Mouse (Mus musculus): ENCODE measurements around the gene Tppp3. TPM values are rescaled to one million over a fixed set of nuclear protein-coding genes. Genes with fewer than 3 reads are reported as not detected.

The Tppp3 gene
- polyA plus RNA-seq, 1 experiment from 2014 or later, result 296 TPM

- Histone ChIP-seq H3K9ac (no peak overlapping the region), H3K4me2 (no peak overlapping the region), H3K27me3 (no peaks in the 10 kb centered on the region), H3K9me3 (no peaks in the 10 kb centered on the region), H3K27ac (replicated peaks) (0 out of 2 replicates have a peak overlapping the region, but pooled peaks have one; percentile 46), H3K4me1 (replicated peaks) (peaks cover 21% of the 10 kb centered on the region), H3K4me3 (no peak overlapping the region), H3K36me3 (peaks cover 12% of the 10 kb centered on the region)
- 34% methylated on average over 14 of the region's 14 CpGs for WGBS
- ATAC-seq (ENCODE audit: low read depth), result peak; percentile 51
Measured at GRCm38 (mm10) chr8:105483212-105484029, 12.1 kb upstream of the Tppp3 start.

- no peaks in the 10 kb centered on the region for H3K9me3 ChIP-seq
- no peaks in the 10 kb centered on the region for H3K27me3 ChIP-seq
- no peak overlapping the region for H3K4me2 ChIP-seq
- H3K27ac ChIP-seq (replicated peaks), result no peak overlapping the region
- 87% methylated on average over 8 of the region's 8 CpGs for WGBS
- H3K4me3 ChIP-seq, result no peak overlapping the region
- H3K9ac ChIP-seq, result no peak overlapping the region
- no peak for ATAC-seq (ENCODE audit: low read depth)
- H3K36me3 ChIP-seq, result peaks cover 19% of the 10 kb centered on the region
- peaks cover 22% of the 10 kb centered on the region for H3K4me1 ChIP-seq (replicated peaks)
Measured at GRCm38 (mm10) chr8:105482123-105482522, 10.8 kb upstream of the Tppp3 start.

GRCm38 (mm10) chr8:105481453-105481852, 10.1 kb upstream of the Tppp3 start:
- no peak for ATAC-seq (ENCODE audit: low read depth)
- Histone ChIP-seq H3K27me3 (no peaks in the 10 kb centered on the region; the same call in 1 of the 2 replicates), H3K4me3 (no peak overlapping the region), H3K9ac (no peak overlapping the region), H3K4me2 (no peak overlapping the region), H3K36me3 (peaks cover 19% of the 10 kb centered on the region), H3K9me3 (no peaks in the 10 kb centered on the region), H3K4me1 (replicated peaks) (peaks cover 29% of the 10 kb centered on the region), H3K27ac (replicated peaks) (no peak overlapping the region)
- 68% methylated on average over 6 of the region's 6 CpGs for WGBS

GRCm38 (mm10) chr8:105481013-105481412, 9.7 kb upstream of the Tppp3 start:
- WGBS, result 46% methylated on average over 2 of the region's 2 CpGs
- Histone ChIP-seq H3K36me3 (peaks cover 19% of the 10 kb centered on the region), H3K4me1 (replicated peaks) (peaks cover 29% of the 10 kb centered on the region), H3K4me3 (no peak overlapping the region), H3K4me2 (no peak overlapping the region), H3K27ac (replicated peaks) (no peak overlapping the region), H3K9ac (no peak overlapping the region), H3K9me3 (no peaks in the 10 kb centered on the region), H3K27me3 (no peaks in the 10 kb centered on the region; the same call in 1 of the 2 replicates)
- no peak for ATAC-seq (ENCODE audit: low read depth)

GRCm38 (mm10) chr8:105477792-105478191, 6.5 kb upstream of the Tppp3 start:
- Histone ChIP-seq H3K4me1 (replicated peaks) (peaks cover 46% of the 10 kb centered on the region), H3K27me3 (peaks cover 10% of the 10 kb centered on the region; the same call in 1 of the 2 replicates), H3K27ac (replicated peaks) (no peak overlapping the region), H3K4me2 (no peak overlapping the region), H3K4me3 (no peak overlapping the region), H3K9ac (no peak overlapping the region), H3K36me3 (peaks cover 19% of the 10 kb centered on the region), H3K9me3 (no peaks in the 10 kb centered on the region)
- no peak for ATAC-seq (ENCODE audit: low read depth)
- WGBS, result 86% methylated on average over 3 of the region's 3 CpGs

GRCm38 (mm10) chr8:105476628-105477413, 5.5 kb upstream of the Tppp3 start:
- H3K36me3 ChIP-seq, result peaks cover 15% of the 10 kb centered on the region
- H3K9ac ChIP-seq, result peak overlapping the region; percentile 34; the same call in 1 of the 2 replicates
- WGBS, result 40% methylated on average over 25 of the region's 25 CpGs
- no peak for ATAC-seq (ENCODE audit: low read depth)
- H3K4me2 ChIP-seq, result 0 out of 2 replicates have a peak overlapping the region, but pooled peaks have one; percentile 20
- peaks cover 15% of the 10 kb centered on the region; the same call in 1 of the 2 replicates for H3K27me3 ChIP-seq
- H3K4me1 ChIP-seq (replicated peaks), result peaks cover 54% of the 10 kb centered on the region
- no peaks in the 10 kb centered on the region for H3K9me3 ChIP-seq
- no peak overlapping the region for H3K4me3 ChIP-seq
- no peak overlapping the region for H3K27ac ChIP-seq (replicated peaks)

GRCm38 (mm10) chr8:105476161-105476560, 4.8 kb upstream of the Tppp3 start:
- H3K27ac ChIP-seq (replicated peaks), result no peak overlapping the region
- no peak overlapping the region for H3K4me3 ChIP-seq
- H3K4me1 ChIP-seq (replicated peaks), result peaks cover 58% of the 10 kb centered on the region
- H3K9ac ChIP-seq, result no peak overlapping the region
- no peak for ATAC-seq (ENCODE audit: low read depth)
- H3K9me3 ChIP-seq, result no peaks in the 10 kb centered on the region
- H3K27me3 ChIP-seq, result peaks cover 15% of the 10 kb centered on the region; the same call in 1 of the 2 replicates
- H3K36me3 ChIP-seq, result peaks cover 12% of the 10 kb centered on the region
- 89% methylated on average over 7 of the region's 7 CpGs for WGBS
- no peak overlapping the region for H3K4me2 ChIP-seq

GRCm38 (mm10) chr8:105475742-105476141, 4.4 kb upstream of the Tppp3 start:
- Histone ChIP-seq H3K27ac (replicated peaks) (no peak overlapping the region), H3K4me1 (replicated peaks) (peaks cover 57% of the 10 kb centered on the region), H3K9me3 (no peaks in the 10 kb centered on the region), H3K4me2 (no peak overlapping the region), H3K27me3 (peaks cover 15% of the 10 kb centered on the region; the same call in 1 of the 2 replicates), H3K4me3 (no peak overlapping the region), H3K36me3 (peaks cover 12% of the 10 kb centered on the region), H3K9ac (no peak overlapping the region)
- 94% methylated on average over 8 of the region's 8 CpGs for WGBS
- ATAC-seq (ENCODE audit: low read depth), result no peak

- ATAC-seq (ENCODE audit: low read depth), result no peak
- Histone ChIP-seq H3K9me3 (no peaks in the 10 kb centered on the region), H3K4me3 (no peak overlapping the region), H3K36me3 (peaks cover 12% of the 10 kb centered on the region), H3K4me1 (replicated peaks) (peaks cover 62% of the 10 kb centered on the region), H3K27ac (replicated peaks) (peak overlapping the region; percentile 14; the same call in 1 of the 2 replicates), H3K9ac (peak overlapping the region; percentile 56), H3K27me3 (peaks cover 15% of the 10 kb centered on the region; the same call in 1 of the 2 replicates), H3K4me2 (no peak overlapping the region)
- 35% methylated on average over 4 of the region's 4 CpGs for WGBS
Measured at GRCm38 (mm10) chr8:105475254-105475653, 3.9 kb upstream of the Tppp3 start.

GRCm38 (mm10) chr8:105474680-105475079, 3.4 kb upstream of the Tppp3 start:
- Histone ChIP-seq H3K4me1 (replicated peaks) (peaks cover 68% of the 10 kb centered on the region), H3K9me3 (no peaks in the 10 kb centered on the region), H3K9ac (peak overlapping the region; percentile 56), H3K27me3 (peaks cover 15% of the 10 kb centered on the region; the same call in 1 of the 2 replicates), H3K36me3 (peaks cover 12% of the 10 kb centered on the region), H3K27ac (replicated peaks) (peak overlapping the region; percentile 14; the same call in 1 of the 2 replicates), H3K4me2 (0 out of 2 replicates have a peak overlapping the region, but pooled peaks have one; percentile 9), H3K4me3 (no peak overlapping the region)
- 50% methylated on average over 5 of the region's 5 CpGs for WGBS
- ATAC-seq (ENCODE audit: low read depth), result no peak

- Histone ChIP-seq H3K4me3 (no peak overlapping the region), H3K9ac (no peak overlapping the region; the same call in 1 of the 2 replicates), H3K27ac (replicated peaks) (peak overlapping the region; percentile 38; the same call in 1 of the 2 replicates), H3K36me3 (peaks cover 12% of the 10 kb centered on the region), H3K4me1 (replicated peaks) (peaks cover 75% of the 10 kb centered on the region), H3K4me2 (peak overlapping the region; percentile 9; the same call in 1 of the 2 replicates), H3K27me3 (peaks cover 15% of the 10 kb centered on the region; the same call in 1 of the 2 replicates), H3K9me3 (no peaks in the 10 kb centered on the region)
- 23% methylated on average over 17 of the region's 17 CpGs for WGBS
- no peak for ATAC-seq (ENCODE audit: low read depth)
Measured at GRCm38 (mm10) chr8:105473816-105474606, 2.7 kb upstream of the Tppp3 start.
